Mouse (Mus musculus) embryo, embryonic 10.5 days (tissue): ENCODE measurements around the gene Csrnp3.
A peak's percentile ranks its signal among the peaks of the same experiment; 100 is the strongest.

ENCODE experiments used
- DNase-seq: peaks from one replicate; pipeline ENCODE4 v3.0.0-alpha.2; 2015; ENCODE audit warnings: low spot score

Gene Csrnp3

DNA sequence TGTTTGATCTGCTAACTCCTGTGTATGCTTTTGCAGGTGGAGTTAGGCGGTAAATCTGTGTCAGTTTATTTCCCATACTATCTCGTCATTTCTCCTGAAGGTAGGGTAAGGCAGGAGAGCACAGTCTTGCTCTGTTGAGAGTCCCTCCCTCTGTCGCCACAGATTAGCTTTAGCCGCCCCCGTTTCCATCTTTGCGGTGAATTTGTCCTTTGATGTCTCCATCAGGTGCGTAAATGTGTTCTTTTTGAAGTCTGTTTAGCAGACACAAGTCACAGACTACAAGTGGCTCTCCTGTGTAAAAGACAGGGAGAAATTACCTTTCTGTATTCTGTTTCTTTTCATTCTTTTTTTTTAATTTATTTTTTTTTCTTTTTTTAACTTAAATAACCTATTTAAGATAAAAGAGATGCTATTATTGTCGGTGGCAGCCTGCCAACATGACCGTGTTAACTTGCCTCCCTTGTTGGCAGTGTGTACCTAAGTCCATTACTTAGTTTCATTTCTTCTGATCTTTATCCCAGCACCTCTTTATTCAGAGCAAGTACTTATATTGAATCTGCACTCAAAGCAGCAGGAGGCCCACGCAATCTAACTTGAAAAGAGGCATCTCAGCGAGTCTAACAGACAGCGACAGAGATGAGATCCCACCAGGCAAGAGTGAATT lies 25.5 kb downstream of the Csrnp3 start:
- no peak for DNase-seq

DNA sequence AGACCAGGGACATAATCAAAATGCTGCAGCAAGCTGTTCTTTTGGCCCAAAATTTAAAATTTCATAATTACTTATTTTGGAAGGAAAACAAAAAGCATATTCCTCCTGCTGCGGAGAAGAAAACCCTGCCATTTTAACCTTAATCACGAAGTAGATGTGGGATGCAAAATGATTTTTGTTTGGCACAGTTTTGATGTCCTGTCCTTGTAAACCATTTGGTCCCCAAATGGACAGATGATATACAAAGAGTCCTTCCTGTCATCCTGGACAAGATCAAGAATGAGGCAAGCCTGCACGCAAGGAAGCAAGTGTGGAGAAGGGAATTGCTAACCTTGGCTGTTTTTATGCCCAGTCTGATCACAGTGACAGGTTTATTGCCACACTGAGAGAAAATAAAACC lies 46.0 kb downstream of the Csrnp3 start:
- DNase-seq, result no peak

DNA sequence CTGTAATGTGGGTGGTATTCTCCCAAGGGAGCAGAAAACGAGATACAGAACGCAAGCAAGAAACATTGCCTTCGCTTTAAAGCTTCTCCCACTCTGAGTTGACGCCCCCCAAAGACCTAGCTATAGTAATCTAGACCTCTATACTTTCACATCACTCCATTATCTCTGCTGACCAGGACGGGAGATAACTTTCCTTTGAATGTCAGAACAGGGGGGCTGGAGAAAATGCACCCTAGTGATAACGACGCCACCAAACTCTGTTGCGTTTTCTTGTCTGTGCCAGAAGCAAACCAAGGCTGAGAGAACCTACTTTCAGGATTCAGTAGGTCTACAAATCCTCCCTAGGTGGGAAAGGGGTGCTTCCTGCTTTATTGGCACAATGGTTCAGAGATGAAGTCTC lies 47.7 kb downstream of the Csrnp3 start:
- DNase-seq, result no peak

DNA sequence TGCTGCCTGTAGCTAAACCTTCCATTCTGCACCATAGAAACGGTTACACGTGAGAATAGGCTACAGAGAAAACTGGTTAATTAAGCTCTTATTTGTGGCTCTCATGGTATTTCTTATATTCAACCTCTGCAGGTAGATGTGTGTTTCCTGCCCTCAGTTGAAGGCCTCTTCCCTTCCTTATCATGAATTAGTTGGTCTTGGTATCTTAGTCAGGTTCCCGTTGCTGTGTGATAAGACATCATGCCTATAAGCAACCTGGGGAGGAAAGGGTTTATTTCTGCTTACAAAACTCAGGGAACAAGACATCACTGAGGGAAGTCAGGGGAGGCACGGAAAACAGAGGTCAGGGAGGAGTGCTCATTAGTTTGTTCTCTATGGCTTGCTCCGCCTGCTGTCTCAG lies 48.7 kb downstream of the Csrnp3 start:
- no peak for DNase-seq

DNA sequence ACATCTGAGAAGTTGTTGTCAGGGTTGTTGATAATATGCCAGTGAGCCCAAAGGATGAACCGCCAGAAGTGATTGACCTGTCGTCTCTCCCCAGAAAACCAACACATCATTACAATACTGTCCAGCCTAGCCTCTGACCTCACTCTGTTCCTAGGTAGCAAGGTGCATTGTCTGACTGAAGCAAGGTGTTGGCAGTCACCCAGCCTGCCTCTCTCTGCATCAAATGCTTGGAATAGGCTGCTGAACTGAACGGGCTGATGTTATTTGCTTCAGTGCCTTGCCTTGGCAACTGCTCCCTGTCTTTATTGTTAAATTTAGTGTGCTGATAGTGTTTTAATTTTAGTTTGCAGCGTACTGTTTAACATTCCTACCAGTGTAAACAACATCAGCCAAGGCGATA lies 51.0 kb downstream of the Csrnp3 start:
- DNase-seq, result no peak

DNA sequence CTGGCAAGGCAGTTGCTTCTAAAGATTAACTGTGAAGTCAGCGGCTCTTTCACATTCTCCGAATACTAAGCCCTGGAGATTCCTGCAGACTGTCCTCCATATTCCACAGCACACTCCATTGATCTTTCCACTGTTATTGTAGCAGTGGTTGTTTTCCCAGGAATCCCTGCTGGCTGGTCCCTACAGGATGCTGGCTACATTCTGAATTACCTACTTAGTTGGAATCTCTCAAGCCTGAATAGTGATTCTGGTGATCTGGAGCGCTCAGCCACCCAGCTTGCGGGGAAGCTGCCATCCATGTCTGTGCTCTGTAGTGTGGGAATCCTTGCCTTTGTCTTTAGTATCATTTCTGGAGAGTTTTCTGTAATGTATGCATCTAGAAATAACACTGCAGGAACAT lies 51.5 kb downstream of the Csrnp3 start:
- peak; percentile 32 for DNase-seq

DNA sequence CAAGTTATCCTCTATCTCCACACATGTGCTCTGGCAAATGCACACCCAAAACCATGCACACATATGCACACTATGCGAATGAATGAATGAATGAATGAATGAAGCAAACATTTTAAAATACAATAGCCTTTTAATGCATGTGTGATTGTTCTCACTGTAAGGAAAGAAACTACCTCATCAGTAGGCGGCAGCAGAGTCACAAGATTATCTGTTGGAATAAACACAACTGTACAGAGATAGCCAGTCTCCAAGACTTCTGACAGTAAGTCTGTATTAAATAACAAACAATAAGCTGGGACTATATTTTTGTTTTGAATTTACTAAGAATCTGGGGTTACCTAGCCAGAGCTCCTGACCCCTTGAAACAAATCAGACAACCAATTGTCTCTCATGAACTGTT lies 53.9 kb downstream of the Csrnp3 start:
- no peak for DNase-seq

DNA sequence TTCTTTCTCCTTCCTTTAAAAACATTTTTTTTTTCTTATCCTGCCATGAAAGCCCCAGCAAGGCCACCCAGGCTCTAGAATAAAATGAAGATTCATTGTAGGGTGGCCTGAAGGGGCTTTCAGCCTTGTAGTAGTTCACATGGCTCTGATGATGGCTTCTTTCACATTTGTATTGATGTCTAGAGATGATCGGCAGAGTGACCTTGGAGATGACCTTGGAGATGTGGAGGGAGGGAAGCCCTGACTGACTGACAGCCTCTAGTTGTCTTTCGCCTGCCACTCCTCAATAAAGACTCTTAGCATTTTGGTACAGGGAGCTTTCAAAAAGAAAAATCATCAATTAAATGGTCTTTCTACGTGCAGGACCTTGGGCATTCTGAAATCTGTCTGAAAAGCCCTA lies 63.0 kb downstream of the Csrnp3 start:
- peak; percentile 38 for DNase-seq

DNA sequence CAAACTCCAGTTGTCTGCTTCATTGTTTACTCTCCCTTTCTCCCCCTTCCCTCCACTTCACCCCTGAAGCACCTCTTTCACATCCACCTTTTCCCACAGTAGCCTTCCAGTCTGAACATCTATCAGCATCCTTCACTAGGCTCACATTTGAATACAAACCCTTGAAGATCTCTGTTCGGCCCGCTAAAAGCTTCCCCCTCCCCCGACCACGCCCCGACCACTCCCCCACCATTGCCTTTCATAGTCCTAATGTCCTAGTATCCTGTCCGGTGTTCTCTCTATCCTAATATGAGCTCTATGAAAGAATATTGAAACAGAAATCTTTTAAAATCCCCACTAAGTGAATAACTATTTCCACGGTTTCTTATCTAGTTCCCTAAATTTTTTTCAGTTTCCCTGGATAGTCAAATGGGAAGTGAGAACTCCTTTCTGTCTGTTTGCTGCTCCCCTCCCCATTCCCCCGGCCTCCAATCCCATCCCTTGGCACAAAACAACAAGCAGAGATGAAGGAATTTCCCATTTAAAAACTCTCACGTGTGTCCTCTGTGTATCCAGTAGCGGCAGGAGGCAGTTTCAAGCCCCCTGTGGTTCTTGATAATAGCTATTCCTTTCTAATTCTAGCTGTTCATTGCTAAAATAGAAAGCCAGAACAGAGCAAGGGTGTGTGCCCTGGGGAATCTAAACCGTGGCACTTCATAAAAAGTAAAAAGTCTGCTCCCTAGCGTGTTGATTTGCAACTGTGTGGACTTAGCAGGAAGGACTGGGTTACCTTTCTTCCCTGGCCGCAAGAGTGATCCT lies 64.4 kb downstream of the Csrnp3 start:
- DNase-seq, result no peak

DNA sequence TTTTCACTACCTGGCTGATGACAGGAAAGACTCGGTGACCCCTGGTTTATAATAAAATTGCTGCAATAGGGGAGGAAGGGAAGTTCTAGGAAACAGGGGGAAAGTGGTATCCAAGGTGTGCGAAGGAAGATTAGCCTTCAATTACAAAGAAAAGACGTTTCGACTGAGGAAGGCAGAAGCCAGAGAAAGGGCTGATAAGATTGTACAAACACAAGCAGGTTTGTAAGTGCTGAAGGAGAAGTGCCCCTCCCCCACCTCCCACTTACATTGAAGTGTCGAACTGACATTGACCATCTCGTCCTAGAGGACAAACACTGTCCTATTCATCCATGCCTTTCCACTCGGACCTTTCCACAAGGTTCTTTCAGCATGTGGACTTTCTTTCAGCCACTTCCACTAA lies 70.4 kb downstream of the Csrnp3 start:
- no peak for DNase-seq

DNA sequence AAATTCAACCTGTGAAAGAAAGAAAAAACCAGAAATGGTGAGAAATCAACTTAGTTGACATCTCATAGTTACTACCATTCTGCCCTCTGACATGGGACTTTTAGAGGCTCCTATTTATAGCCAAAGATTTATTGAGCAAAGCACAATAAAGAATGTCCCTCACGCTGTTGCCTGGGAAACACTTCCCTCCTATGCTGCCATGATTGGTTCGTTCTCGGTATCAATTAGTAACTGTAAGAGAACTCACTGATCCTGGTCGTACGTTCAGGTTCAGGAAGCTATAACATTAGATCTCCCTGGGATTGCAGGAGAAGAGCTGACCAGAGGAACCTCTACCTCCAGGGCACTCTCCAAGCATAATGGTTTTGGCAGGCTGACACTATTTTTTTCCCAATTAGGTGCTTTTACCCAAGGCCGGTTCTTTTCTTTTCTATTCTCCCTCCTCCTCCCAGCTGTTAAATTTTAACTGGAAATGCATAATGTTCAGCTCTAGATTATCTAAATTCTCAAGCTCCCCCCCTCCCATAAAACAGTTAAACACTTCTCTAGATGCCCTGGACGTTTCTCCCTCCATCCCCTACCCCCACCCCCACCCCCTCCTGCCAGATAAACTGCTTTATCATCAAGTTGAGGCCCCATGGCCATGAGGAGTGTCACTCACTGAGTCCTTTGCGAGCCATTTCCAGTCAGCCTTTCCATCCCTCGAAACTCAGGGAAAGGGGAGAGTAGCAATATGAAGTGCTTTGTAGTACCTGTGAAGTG lies 75.3 kb downstream of the Csrnp3 start:
- peak; percentile 69 for DNase-seq

DNA sequence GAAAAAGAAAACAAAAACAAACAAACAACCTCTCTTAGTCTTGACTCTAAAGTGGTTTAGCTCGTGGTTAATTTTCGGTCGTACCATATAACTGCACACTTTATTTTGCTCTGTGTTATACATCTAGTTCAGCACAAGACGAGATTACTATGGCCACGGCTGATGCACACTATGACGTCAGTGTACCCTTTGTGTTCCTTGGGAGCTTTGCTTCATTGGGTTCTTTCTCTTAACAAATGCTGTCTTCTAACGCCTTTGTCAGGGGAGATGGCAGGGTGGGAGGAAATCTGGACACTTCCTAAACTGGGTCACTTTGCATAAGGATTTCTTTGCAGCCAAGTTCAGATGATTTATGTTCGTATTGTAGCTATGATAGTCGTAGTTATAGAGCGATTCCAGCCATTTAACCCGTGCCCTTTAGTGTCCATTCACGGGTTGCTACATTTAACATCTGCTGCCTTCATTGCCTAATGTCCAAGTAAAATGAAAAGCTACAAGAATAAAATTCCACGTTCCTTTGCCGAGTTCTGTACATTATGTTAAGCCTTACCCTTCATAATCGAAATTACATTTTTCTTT lies 79.9 kb downstream of the Csrnp3 start:
- DNase-seq, result peak; percentile 61

DNA sequence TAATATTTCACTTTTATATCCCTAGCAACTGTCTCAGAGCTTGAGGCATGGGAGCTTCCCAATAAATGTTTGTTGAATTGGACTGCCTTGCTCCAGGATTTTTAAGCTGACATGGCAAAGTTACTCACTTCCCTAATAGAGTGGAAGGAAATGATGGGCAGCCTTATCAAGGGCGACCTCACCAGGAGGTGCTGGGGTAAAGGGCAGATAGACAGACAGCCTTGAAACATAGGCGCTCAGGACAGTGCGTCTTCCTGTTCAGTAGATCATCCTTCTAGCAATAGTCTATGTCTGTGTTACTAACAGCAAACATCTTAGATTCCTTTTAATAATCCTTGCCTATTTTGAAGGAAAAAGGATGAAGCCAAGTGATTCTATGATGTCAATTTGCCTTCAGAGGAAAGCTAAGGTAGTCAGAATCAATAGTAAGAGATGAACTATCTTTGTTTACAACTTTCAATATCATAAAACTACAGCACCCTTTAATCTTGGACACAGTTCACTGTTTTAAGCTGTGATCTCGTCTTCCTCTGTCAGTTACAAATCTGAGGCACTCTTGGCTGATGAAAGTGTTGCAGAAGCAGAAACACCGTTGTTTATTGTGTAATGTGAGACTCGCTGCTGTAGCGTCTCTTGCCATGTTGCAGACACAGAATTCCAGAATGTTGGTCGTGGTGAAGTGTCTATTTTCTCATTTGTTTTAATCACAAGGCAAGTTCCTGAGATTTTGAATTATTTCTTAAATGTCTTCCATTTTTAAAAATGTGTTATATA lies 81.6 kb downstream of the Csrnp3 start:
- no peak for DNase-seq

DNA sequence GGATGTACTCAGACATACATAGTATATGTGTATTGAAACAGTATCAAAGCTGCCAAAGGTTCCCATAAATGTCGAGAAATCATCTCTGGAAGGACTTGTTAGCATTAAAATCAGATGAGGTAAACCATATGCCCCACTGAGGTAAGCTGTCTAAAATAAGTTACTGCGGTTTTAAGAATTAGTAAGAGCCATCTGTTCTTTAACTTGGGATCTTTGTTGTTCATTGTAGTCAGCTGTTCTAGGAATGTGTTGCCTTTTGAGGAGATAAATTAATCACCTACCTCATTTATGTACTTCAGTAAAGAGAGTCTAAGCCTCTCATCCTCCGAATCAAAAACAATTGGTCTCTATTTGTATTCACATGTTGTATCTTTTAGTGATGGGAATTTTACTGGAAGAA lies 83.7 kb downstream of the Csrnp3 start:
- DNase-seq, result no peak

DNA sequence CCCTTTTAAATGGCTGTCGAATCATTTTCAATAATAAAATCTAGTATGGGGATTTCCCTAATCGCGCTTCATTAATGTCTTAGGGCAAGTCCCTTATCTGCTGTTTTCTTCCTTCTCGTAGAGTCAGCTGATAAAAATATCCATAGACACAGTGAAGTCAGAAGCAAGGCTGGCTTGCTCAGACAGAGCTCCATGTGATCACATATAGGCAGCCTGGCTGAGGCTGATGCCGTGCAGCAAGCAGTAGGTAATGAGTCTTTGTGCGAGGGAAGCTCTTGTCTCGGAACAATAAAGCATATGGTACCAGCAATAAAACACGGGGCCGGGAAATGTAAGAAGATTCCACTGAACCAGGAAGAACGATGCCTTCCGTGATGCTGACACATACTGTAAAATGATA lies 84.4 kb downstream of the Csrnp3 start:
- DNase-seq, result peak; percentile 70

DNA sequence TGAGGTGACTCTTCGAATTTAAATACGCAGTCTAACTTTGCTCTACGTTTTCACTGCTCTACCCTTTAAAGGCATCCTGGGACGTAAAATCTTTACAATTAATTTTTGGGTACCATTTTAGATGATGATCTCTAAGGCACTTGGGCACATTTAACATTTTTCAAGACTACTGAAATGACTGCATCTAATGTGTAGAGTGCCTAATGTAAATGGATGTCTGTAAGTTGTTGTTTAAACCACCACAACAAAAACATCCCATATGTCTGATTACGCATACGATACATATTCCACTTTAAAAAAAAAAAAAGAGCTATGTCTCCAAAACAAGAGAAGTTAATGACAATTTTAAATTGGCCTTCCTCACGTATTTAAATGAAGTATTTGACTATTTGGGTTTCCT lies 85.7 kb downstream of the Csrnp3 start:
- DNase-seq, result no peak

DNA sequence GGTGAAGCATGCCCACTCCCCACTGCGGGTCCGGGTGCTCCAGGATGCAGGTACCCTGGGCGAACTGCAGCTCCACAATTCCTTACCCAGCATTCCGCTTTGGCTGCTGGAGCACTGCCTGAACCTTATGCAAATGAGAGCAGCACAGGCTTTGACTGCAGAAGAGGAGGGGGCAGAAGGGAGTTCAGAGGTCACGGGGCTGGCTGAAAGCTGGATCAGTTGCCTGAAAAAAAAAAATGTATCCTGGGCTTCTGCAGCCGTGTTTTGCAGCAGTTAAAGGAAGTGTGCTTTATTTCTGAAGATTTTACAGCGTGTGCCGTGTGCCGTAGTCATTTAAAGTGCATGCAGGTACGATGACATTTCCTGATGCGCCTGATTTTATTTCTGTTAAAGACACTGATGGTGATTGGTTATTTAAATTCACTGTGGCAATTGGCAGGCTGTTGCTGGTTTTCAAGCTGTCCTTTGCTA lies 86.3 kb downstream of the Csrnp3 start:
- DNase-seq, result peak; percentile 92

DNA sequence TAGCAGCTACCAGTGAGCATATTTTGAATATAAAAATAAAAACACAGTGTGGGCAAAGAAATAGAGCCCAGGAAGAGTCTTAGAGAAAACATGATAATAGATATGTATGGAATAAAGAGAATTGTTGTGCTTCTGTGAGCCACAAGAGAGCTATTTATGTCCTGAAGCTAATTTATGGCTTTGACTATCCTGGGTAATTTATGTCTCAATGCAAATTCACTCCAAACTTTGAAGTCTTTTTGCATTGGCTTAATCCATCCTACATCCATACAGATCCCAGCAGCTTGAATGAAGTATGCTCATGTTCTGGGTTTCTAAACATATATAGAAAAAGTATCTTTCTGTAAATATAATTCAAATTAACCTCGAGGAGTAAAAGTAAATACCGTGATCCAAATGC lies 88.5 kb downstream of the Csrnp3 start:
- peak; percentile 59 for DNase-seq

DNA sequence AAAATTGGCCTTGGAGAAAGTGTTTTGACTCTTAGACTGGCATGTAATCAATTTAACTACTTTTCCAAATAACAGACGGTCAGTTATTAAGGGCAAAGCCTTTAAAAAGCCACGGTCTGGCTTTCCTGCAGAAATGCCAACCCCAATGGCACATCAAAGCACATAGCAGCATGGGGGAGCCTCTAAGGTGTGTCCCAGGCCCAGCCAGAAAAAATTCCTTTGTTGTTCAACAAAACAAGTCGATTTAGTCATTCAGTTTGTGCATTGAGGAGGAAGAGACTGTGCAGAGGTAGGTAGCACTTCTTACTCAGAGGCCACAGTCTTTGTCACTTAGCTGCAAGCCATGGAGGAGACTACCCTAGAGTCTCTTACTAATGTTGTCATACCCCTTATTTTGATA lies 93.3 kb downstream of the Csrnp3 start:
- no peak for DNase-seq

DNA sequence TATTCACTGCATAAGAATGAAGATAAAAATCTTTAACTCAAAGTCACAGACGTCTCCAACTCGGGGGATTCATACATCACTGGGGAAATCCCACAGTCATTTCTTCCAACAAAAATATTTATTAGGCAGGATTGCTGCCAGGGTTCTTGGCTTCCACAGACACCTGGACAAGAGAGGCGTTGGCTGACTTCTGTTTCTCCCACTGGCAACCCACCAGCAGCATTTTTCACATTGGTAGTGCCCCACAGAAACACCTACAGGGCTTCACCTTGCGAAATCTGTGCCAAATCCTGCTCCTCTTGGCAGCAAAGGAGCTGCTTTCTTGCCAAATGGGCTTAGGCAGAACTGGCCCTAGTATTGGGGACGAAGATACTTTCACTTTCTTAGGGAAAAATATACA lies 94.8 kb downstream of the Csrnp3 start:
- no peak for DNase-seq

DNA sequence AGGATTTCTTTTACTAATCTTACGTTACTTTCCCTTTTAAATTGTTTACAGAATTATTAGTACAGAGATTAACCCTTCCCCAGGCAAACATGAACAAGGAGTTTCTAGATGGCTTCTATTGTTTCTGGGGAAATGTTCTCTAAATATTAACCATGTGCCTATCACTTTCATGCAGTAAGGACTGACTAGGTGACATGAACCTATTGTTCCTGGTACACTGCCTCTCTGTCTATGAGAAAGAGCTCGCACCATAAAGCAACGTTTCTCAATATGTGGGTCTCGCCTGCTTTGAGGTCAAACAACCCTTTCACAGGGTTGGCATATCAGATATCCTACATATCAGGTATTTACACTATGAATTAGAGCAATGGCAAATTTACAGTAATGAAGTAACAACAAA lies 96.8 kb downstream of the Csrnp3 start:
- no peak for DNase-seq

DNA sequence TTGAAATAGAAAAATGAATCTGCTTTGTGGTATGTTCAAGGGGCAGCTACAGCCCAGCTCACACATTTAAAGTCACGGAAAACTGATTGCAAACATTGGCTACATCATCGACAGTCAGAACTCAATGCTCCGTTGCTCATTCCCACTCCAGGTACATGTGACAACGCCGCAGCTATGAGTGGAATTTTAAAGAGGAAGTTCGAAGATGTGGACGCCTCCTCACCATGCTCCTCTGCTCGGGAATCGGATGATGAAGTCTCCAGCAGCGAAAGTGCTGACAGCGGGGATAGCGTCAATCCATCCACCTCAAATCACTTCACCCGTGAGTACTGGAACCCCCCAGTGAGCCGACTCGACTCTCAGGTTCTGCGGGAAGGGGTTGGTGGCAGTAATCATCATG lies 103.2 kb downstream of the Csrnp3 start:
- no peak for DNase-seq
